Mouse (Mus musculus) brown adipose tissue, adult 24 weeks (tissue): ENCODE measurements at regions not wholly inside any gene's neighbourhood (a gene's known extent, or its start where the extent isn't known, plus 50 kb on each side); places are given as distances from the start of the nearest gene placed in this dataset.

Experiments used
- H3K27ac ChIP-seq: fragments of 200-500 bp; replicated peaks from 2 replicates; pipeline ENCODE4 v1.5.1; 2012; ENCODE audit warnings: low read depth, mild to moderate bottlenecking, low read length
- H3K4me1 ChIP-seq: fragments of 200-500 bp; 2 replicates; pipeline ENCODE4 v1.6.1; 2012; ENCODE audit warnings: low read length, mixed read lengths; ENCODE audit not compliant: control insufficient read depth, insufficient read depth, insufficient read length
- H3K4me3 ChIP-seq: fragments of 200-500 bp; 2 replicates; pipeline ENCODE4 v1.5.1; 2012; ENCODE audit warnings: low read depth, mild to moderate bottlenecking, low read length, moderate library complexity; ENCODE audit not compliant: insufficient read depth

DNA sequence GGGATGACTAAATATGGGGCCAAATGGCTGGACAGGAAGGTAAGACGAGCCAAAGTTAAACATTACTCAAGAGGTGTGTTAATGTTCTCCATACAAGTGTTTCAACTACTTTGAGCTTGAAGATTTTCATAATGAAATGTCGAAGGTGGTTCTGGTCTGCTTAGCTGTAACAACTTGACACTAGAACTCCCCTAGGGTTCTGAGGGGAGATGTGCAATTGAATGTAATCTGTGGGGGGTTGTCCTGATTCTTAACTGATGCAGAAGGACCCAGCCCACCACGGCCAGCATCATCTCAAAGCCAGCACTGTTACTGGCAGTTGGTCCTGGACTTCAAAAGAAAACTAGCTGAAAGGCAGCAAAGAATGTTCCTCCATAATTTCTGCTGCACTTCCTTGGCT is 55.3 kb downstream of the Gpr88 start:
- no peak overlapping the region for H3K4me3 ChIP-seq
- peaks cover 2% of the 10 kb centered on the region; the same call in 1 of the 2 replicates for H3K4me1 ChIP-seq
- H3K27ac ChIP-seq = no peak overlapping the region

DNA sequence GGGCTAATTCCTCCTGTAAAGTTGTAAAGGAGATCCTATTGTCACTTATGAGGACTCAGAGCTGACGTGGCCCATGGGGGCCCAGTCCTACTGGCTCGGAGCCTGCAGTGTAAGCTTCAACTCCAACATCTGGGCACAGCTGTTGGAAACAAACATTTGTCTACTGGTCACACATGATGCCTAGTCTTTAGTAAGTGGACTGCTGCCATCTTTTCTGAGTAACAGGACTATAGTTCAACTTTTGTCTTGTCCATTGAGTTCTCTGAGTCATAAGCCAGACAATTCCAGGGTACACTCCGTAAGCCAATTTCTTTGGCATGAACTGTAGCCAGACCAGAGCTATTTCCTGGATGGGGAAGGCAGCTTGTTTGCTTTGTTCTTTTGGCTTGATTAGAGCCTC is 58.6 kb downstream of the Gpr88 start:
- peaks cover 5% of the 10 kb centered on the region for H3K4me1 ChIP-seq
- H3K27ac ChIP-seq = no peak overlapping the region
- H3K4me3 ChIP-seq = no peak overlapping the region

DNA sequence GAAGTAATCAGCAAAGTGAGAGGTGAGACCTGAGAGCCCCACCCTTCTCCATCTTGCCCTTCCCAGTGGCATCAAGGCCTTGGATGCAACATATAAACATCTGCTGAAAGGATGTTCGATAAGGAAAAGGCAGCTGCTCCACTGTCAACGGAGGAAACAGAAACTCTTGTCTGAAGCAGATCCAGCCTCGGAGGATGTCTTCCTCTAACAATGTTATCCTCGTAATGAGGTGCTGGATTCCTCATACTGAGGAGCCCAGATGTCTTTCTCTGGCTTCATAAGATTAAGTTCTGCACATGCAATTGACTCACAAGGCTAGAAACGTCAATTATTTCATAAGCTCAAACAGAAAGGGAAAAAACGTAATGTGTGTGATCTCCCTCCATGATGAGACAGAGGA is 61.8 kb upstream of the Vcam1 start:
- H3K27ac ChIP-seq = no peak overlapping the region
- H3K4me3 ChIP-seq = no peak overlapping the region
- H3K4me1 ChIP-seq = peaks cover 5% of the 10 kb centered on the region

DNA sequence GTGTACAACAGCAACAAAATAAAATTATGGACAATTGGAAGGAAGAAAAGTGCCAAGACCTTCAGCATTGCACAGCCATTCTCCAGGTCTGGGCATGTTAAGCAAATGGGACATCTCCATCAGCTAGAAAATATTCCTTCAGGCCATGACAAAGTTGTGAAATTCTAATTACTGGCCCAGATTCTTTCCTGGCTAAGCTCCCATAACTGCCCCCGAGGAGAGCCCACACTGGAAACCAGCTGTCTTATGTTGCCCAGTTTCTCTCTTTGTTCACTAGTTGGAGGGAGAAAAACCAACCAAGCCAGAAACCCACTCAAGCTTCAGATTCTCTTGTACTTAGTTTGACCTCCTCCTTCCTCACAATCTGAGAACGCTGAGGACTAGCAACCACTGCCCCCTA is 61.2 kb upstream of the Vcam1 start:
- no peak overlapping the region for H3K4me3 ChIP-seq
- H3K4me1 ChIP-seq = peaks cover 5% of the 10 kb centered on the region
- no peak overlapping the region for H3K27ac ChIP-seq

DNA sequence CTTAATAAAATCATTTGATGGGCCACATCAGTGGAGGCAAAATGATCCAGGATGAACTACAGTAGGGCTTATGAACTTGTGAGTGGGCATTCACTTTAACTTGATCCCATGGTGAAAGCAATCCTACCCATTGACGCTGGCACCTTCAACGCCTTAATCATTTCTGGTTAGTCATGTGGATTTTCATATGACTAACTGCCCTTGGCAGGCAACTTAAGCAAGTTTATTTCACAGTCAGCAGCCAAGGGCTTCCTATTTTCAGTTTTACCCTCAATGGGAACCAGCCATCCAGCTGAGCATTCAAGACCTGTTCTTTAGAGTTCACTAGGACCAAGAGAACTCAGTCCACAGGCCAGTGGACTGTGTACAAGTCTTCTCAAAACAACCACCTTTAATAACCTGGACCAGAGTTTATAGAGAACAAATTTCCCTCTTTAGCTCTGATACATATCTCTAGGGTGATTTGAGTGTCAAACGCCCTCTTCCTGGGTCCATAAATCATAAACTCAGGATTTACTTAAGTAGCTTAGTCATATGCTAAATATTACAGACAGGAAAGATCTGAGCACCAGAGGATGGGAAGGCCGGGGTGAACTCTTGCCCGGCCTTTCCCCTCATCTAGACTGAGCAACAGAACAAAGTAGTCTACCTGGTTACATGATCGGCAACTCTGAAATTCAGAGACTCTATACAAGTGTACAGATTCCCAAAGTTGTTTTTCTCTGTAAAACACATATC is 60.0 kb upstream of the Vcam1 start:
- H3K4me3 ChIP-seq = no peak overlapping the region
- peaks cover 3% of the 10 kb centered on the region for H3K4me1 ChIP-seq
- H3K27ac ChIP-seq = peak overlapping the region; percentile 72

DNA sequence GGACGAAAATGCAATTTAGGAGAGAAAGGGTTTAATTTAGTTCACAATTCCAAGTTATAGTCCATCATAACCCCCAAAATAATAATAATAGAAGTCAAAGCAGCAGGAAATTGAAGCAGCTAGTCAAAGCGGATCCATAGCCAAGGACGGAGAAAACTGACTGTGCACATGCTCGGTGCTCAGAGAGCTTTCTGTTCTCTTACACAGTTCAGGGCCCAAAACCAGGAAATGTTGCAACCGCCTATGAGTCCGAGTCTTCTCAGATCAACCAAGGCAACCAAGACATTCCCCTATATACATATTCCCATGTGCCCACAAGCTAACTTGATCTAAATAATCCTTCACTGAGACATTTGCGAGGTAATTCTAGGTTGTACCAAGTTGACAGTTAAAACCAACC is 55.7 kb upstream of the Vcam1 start:
- H3K4me1 ChIP-seq = peaks cover 3% of the 10 kb centered on the region; the same call in 1 of the 2 replicates
- no peak overlapping the region for H3K4me3 ChIP-seq
- no peak overlapping the region for H3K27ac ChIP-seq

DNA sequence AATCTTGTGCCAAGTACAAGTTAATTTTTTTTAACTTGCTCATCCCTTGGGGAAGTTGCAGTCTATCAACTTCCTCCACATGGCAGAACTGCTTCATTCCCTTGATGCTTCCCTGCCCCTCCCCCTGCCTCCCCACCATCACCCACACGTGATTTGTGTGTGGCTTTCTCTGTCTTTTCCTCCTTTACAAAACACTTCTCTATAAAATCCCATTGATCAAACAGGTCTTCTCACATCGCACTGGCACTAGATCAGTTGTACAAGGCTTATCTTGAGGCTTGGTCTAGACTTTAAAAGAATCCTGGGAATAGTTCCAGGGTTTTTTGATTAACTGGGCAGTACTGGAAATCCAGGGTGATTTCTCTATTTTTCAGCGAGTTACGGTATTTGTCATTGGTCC is 55.0 kb upstream of the Vcam1 start:
- H3K27ac ChIP-seq = peak overlapping the region; percentile 76
- H3K4me1 ChIP-seq = no peaks in the 10 kb centered on the region
- H3K4me3 ChIP-seq = no peak overlapping the region

DNA sequence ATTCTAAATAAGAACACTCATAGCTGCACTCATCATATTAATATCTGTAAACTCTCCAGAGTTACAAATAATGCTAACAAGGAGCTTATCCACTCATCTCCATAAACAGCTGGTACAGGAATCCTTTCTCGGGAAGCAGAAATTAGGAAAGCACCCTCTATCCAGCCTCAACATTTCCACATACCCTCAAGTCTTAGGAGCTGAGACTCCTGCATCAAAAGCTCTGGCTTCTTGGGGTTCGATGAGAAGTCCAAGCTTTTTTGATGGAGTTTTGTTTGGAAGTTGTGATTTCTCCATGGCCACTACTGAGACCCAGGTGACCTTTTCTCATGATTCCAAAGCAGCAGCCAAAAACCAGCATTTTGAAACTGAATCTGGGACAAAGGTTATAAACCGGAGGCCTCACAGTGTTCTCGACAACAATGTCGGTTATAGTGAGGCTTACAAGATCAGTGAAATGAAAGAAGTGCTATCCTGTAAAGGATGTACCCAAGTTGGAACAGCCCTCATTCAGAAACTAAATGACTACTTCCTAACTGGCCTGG is 50.9 kb upstream of the Vcam1 start:
- no peak overlapping the region for H3K4me3 ChIP-seq
- H3K27ac ChIP-seq = peak overlapping the region; percentile 83
- H3K4me1 ChIP-seq = no peaks in the 10 kb centered on the region
